Mouse (Mus musculus) CH12.LX (cell line): ENCODE results near the gene Tmbim4. TPM values are rescaled to one million over a fixed set of nuclear protein-coding genes. Genes with fewer than 3 reads are reported as not detected.
A peak's percentile ranks its signal among the peaks of the same experiment; 100 is the strongest.

ENCODE experiments used
- DNase-seq: peaks from one replicate; pipeline ENCODE4 v3.0.0-alpha.2; 2013; ENCODE audit errors: extremely low read depth
- H3K27ac ChIP-seq: 2 replicates; pipeline ENCODE4 v1.5.1; 2012; ENCODE audit warnings: low read depth, mild to moderate bottlenecking, control low read depth, moderate library complexity; ENCODE audit not compliant: insufficient read depth
- H3K27me3 ChIP-seq: replicated peaks from 2 replicates; pipeline ENCODE3; 2012; ENCODE audit warnings: inconsistent platforms
- H3K36me3 ChIP-seq, 2 experiments: replicated peaks in 1 of 2; 2 replicates each; pipeline versions ENCODE3 to v1.6.1; 2012; ENCODE audit warnings: inconsistent platforms in 1 of 2, low read length in 1 of 2, mild to moderate bottlenecking in 1 of 2, mixed read lengths in 1 of 2, moderate library complexity in 1 of 2; ENCODE audit not compliant: control insufficient read depth in 1 of 2, insufficient read depth in 1 of 2
- H3K4me1 ChIP-seq, 2 experiments: 2 replicates each; pipeline ENCODE4 v1.6.1; 2012; ENCODE audit warnings: inconsistent platforms in 1 of 2, moderate library complexity in 1 of 2; ENCODE audit not compliant: insufficient read depth in 2 of 2, control insufficient read depth in 1 of 2
- H3K4me2 ChIP-seq: 2 replicates; pipeline ENCODE4 v1.6.1; 2012; ENCODE audit warnings: low read depth, mild to moderate bottlenecking, control low read depth; ENCODE audit not compliant: poor library complexity, insufficient read depth, severe bottlenecking
- H3K4me3 ChIP-seq, 3 experiments: fragments of 150-350 bp in 1 of 3; sonication (generic) in 1 of 3; replicated peaks in 1 of 3; 2 replicates each; pipeline versions ENCODE3 to v1.5.1; 2011 to 2012; ENCODE audit warnings: low read depth in 2 of 3, low read length in 2 of 3, mild to moderate bottlenecking in 2 of 3, moderate library complexity in 2 of 3, control low read depth in 1 of 3, improper control_type of control experiment in 1 of 3, inconsistent platforms in 1 of 3, mixed read lengths in 1 of 3; ENCODE audit not compliant: poor library complexity in 1 of 3
- H3K79me2 ChIP-seq: replicated peaks from 2 replicates; pipeline ENCODE4 v1.6.1; 2012; ENCODE audit warnings: mild to moderate bottlenecking, moderate library complexity; ENCODE audit not compliant: control insufficient read depth, poor library complexity, insufficient read depth, severe bottlenecking; ENCODE audit errors: extremely low read depth
- H3K9ac ChIP-seq: 2 replicates; pipeline ENCODE4 v1.6.1; 2012; ENCODE audit warnings: low read depth, mild to moderate bottlenecking, control low read depth, moderate library complexity; ENCODE audit not compliant: insufficient read depth
- H3K9me3 ChIP-seq: replicated peaks from 2 replicates; pipeline ENCODE3; 2012; ENCODE audit warnings: low read length, inconsistent platforms, mixed read lengths
- CHD1 ChIP-seq: IDR thresholded peaks from 2 replicates; pipeline ENCODE4 v1.6.1; 2012; ENCODE audit warnings: low read depth, low read length, improper control_type of control experiment, inconsistent platforms
- IRF4 ChIP-seq: IDR thresholded peaks from 2 replicates; pipeline ENCODE4 v1.6.1; 2014; ENCODE audit warnings: low read depth, mild to moderate bottlenecking, inconsistent platforms, low read length, improper control_type of control experiment
- JUND ChIP-seq: conservative IDR thresholded peaks from 2 replicates; pipeline ENCODE4 v1.6.1; 2011; ENCODE audit warnings: low read depth, low read length, improper control_type of control experiment
- KAT2A ChIP-seq: IDR thresholded peaks from 2 replicates; pipeline ENCODE4 v1.6.1; 2012; ENCODE audit warnings: low read length, improper control_type of control experiment, inconsistent platforms; ENCODE audit not compliant: insufficient replicate concordance
- MAFK ChIP-seq: IDR thresholded peaks from 2 replicates; pipeline ENCODE4 v1.6.1; 2011; ENCODE audit warnings: low read length, improper control_type of control experiment; ENCODE audit not compliant: insufficient replicate concordance
- MAZ ChIP-seq: IDR thresholded peaks from 2 replicates; pipeline ENCODE4 v1.6.1; 2012; ENCODE audit warnings: low read depth, mild to moderate bottlenecking, inconsistent platforms, low read length, improper control_type of control experiment, moderate library complexity
- MEF2A ChIP-seq: IDR thresholded peaks from 2 replicates; pipeline ENCODE4 v1.6.1; 2014; ENCODE audit warnings: low read depth, mild to moderate bottlenecking, inconsistent platforms, low read length, improper control_type of control experiment, borderline replicate concordance
- NELFE ChIP-seq: IDR thresholded peaks from 2 replicates; pipeline ENCODE4 v1.6.1; 2011; ENCODE audit warnings: low read depth, low read length, improper control_type of control experiment
- POLR2A ChIP-seq: IDR thresholded peaks from 2 replicates; pipeline ENCODE4 v1.6.1; 2011; ENCODE audit warnings: low read depth, mild to moderate bottlenecking, improper control_type of control experiment, low read length
- SIN3A ChIP-seq: IDR thresholded peaks from 2 replicates; pipeline ENCODE4 v1.6.1; 2012; ENCODE audit warnings: low read length, improper control_type of control experiment, inconsistent platforms
- TBP ChIP-seq: conservative IDR thresholded peaks from 2 replicates; pipeline ENCODE4 v1.6.1; 2011; ENCODE audit warnings: low read depth, low read length, improper control_type of control experiment
- UBTF ChIP-seq: IDR thresholded peaks from 2 replicates; pipeline ENCODE4 v1.6.1; 2012; ENCODE audit warnings: low read depth, mild to moderate bottlenecking, inconsistent platforms, low read length, improper control_type of control experiment, moderate library complexity
- ZKSCAN1 ChIP-seq: IDR thresholded peaks from 2 replicates; pipeline ENCODE4 v1.6.1; 2012; ENCODE audit warnings: low read depth, inconsistent platforms, low read length, improper control_type of control experiment, borderline replicate concordance
- dilution Hi-C: fragments of 300-500 bp; cut with MboI; formaldehyde crosslinking; loops from 2 replicates; pipeline ENCODE4 v1.14.3; 2020; ENCODE audit warnings: low sequenced_read_pairs; ENCODE audit not compliant: extremely low pct_unique_long_range_greater_than_20kb, extremely low pct_ligation_motif_present
- in situ Hi-C: fragments of 300-500 bp; cut with MboI; formaldehyde crosslinking; loops from 3 replicates; pipeline ENCODE4 v1.14.3; 2019; ENCODE audit warnings: low sequenced_read_pairs, low pct_ligation_motif_present, low pct_unique_long_range_greater_than_20kb, mixed read lengths
- polyA plus RNA-seq: library from polyadenylated mRNA; unstranded; fragments of >175 nt; gene quantifications from 2 replicates; pipeline ENCODE4 v1.2.1, GENCODE M21; 2012; ENCODE audit warnings: low read depth; ENCODE audit not compliant: insufficient read length
- total RNA-seq, 2 experiments: library from RNA; depleted of rRNA; stranded (reverse); fragments of 300-350 nt in 1 of 2; fragments of >200 nt in 1 of 2; gene quantifications; 2 replicates each; pipeline ENCODE4 v1.2.3; 2012 to 2014

Gene Tmbim4
- total and polyA plus RNA-seq, 3 experiments, result 97.8 to 113 (median 112) TPM

- peak; percentile 63 for TF ChIP-seq NELFE
- peak; percentile 68 for TF ChIP-seq POLR2A
- no peak for TF ChIP-seq MAZ
- no peak for TF ChIP-seq CHD1
- peak; percentile 74 for TF ChIP-seq TBP
- TF ChIP-seq UBTF, result no peak
- TF ChIP-seq ZKSCAN1, result no peak
- TF ChIP-seq KAT2A, result 0 out of 2 replicates have a peak, but pooled peaks have one; percentile 7
- TF ChIP-seq, all 38 proteins: peak for 19
Observed at GRCm38 (mm10) chr10:120165793-120166503, 35.4 kb upstream of the Tmbim4 start (continued).

- peaks cover 3% of the 10 kb centered on the region for H3K9me3 ChIP-seq
- no peak overlapping the region for H3K4me2 ChIP-seq
- DNase-seq, result no peak
- H3K27me3 ChIP-seq, result no peaks in the 10 kb centered on the region
- no peak overlapping the region for H3K27ac ChIP-seq
- H3K4me1 ChIP-seq, result peaks cover 2 to 36% of the 10 kb centered on the region in 2 experiments
- dilution Hi-C loops (no loop called here), in situ Hi-C loops (no loop called here)
- no peak overlapping the region for H3K4me3 ChIP-seq
- no peak overlapping the region for H3K9ac ChIP-seq
- no peak for TF ChIP-seq MEF2A
- no peaks in the 10 kb centered on the region for H3K79me2 ChIP-seq
- peaks cover 2 to 4% of the 10 kb centered on the region in 2 experiments for H3K36me3 ChIP-seq
Observed at GRCm38 (mm10) chr10:120168070-120168469, 33.3 kb upstream of the Tmbim4 start.

GRCm38 (mm10) chr10:120169064-120169463 lies 32.3 kb upstream of the Tmbim4 start:
- no peak overlapping the region for H3K9ac ChIP-seq
- in situ Hi-C loops, result no loop called here
- no peak for DNase-seq
- H3K9me3 ChIP-seq, result peaks cover 3% of the 10 kb centered on the region
- H3K36me3 ChIP-seq, result peaks cover 0 to 3% of the 10 kb centered on the region in 2 experiments
- no peak overlapping the region for H3K4me3 ChIP-seq
- H3K27me3 ChIP-seq, result no peaks in the 10 kb centered on the region
- no peak for TF ChIP-seq JUND
- TF ChIP-seq SIN3A, result no peak
- no peak for TF ChIP-seq IRF4
- TF ChIP-seq MAFK, result no peak
- no peak for TF ChIP-seq MEF2A
- TF ChIP-seq NELFE, result no peak
- TF ChIP-seq, all 38 proteins: peak for 0
- no peak overlapping the region for H3K4me2 ChIP-seq
- peaks cover 2 to 26% of the 10 kb centered on the region in 2 experiments for H3K4me1 ChIP-seq
- H3K79me2 ChIP-seq, result no peaks in the 10 kb centered on the region
- no peak overlapping the region for H3K27ac ChIP-seq
- dilution Hi-C loops, result no loop called here
